14 mouse cellular contexts compared by ENCODE assay signal in genomic region chr13:105250767-105251166, GRCm38 (mm10). TPM values are rescaled to one million over a fixed set of nuclear protein-coding genes. Genes with fewer than 3 reads are reported as not detected.
DNase-seq lines count a peak whose midpoint lies in the region; ATAC-seq and TF ChIP-seq lines count a peak whose summit lies in the region.
"Had no signal": no experiment of that assay in that cellular context is flagged by ENCODE, and none has a peak within 500 bp of the region (broad histone marks: within the 10 kb centered on the region; RNA-seq: fewer than 3 reads in every experiment).

No protein-coding gene starts in this region.

- no peak for ATAC-seq in heart, embryonic 13.5 days (ENCODE audit: extremely low read depth, insufficient number of reproducible peaks, low FRiP score, low TSS enrichment)
- ATAC-seq in hindbrain, embryonic 11.5 days (ENCODE audit: low FRiP score): peak; percentile 59
- peak; percentile 28; the same call in 1 of the 2 replicates for ATAC-seq in midbrain, embryonic 14.5 days (ENCODE audit: low FRiP score, low TSS enrichment)
- ATAC-seq in cerebellum, adult (ENCODE audit: insufficient number of reproducible peaks, low FRiP score, low TSS enrichment): no peak

- H3K9ac ChIP-seq in heart, embryonic 13.5 days: no peak overlapping the region
- no peak overlapping the region for H3K9ac ChIP-seq in hindbrain, embryonic 11.5 days (ENCODE audit: low read depth, low read length)
- no peak overlapping the region for H3K9ac ChIP-seq in midbrain, embryonic 14.5 days (replicated peaks; ENCODE audit: low read length)

- no peaks in the 10 kb centered on the region for H3K9me3 ChIP-seq in heart, embryonic 13.5 days
- H3K9me3 ChIP-seq in hindbrain, embryonic 11.5 days (ENCODE audit: control insufficient read depth, low read length): no peaks in the 10 kb centered on the region
- H3K9me3 ChIP-seq in midbrain, embryonic 14.5 days (ENCODE audit: control insufficient read depth, low read length): no peaks in the 10 kb centered on the region
- H3K9me3 ChIP-seq: G1E had no signal

- H3K36me3 ChIP-seq in heart, embryonic 13.5 days: no peaks in the 10 kb centered on the region
- no peaks in the 10 kb centered on the region for H3K36me3 ChIP-seq in hindbrain, embryonic 11.5 days (ENCODE audit: control insufficient read depth, insufficient read depth, low read length)
- H3K36me3 ChIP-seq in midbrain, embryonic 14.5 days (ENCODE audit: control insufficient read depth, insufficient read depth, low read length): no peaks in the 10 kb centered on the region
- H3K36me3 ChIP-seq: G1E had no signal

- H3K4me2 ChIP-seq in heart, embryonic 13.5 days: peak overlapping the region; percentile 58
- no peak overlapping the region; the same call in 1 of the 2 replicates for H3K4me2 ChIP-seq in hindbrain, embryonic 11.5 days (replicated peaks; ENCODE audit: low read depth, low read length)
- H3K4me2 ChIP-seq in midbrain, embryonic 14.5 days (ENCODE audit: low read length): no peak overlapping the region

- H3K4me1 ChIP-seq in heart, embryonic 13.5 days: peaks cover 17% of the 10 kb centered on the region
- no peaks in the 10 kb centered on the region for H3K4me1 ChIP-seq in hindbrain, embryonic 11.5 days (replicated peaks; ENCODE audit: control insufficient read depth, insufficient read depth, low read length)
- H3K4me1 ChIP-seq in midbrain, embryonic 14.5 days (ENCODE audit: control insufficient read depth, insufficient read depth, low read length): peaks cover 6% of the 10 kb centered on the region; the same call in 1 of the 2 replicates

- no peak overlapping the region for H3K4me3 ChIP-seq in heart, embryonic 13.5 days
- H3K4me3 ChIP-seq in hindbrain, embryonic 11.5 days (ENCODE audit: low read depth, low read length): no peak overlapping the region
- H3K4me3 ChIP-seq in midbrain, embryonic 14.5 days (replicated peaks; ENCODE audit: low read depth, low read length): no peak overlapping the region

- DNase-seq in heart, adult 9 months (ENCODE audit: low spot score in 2 of 2): no peak
- DNase-seq in brain, embryonic 14.5 days (ENCODE audit: low read depth): peak; percentile 82
- peak; percentile 15 for DNase-seq in hindbrain, embryonic 11.5 days (ENCODE audit: low spot score)
- peak; percentile 47 for DNase-seq in midbrain, embryonic 14.5 days
- DNase-seq in cerebellum, adult 11 months: no peak
- no peak for DNase-seq in right cerebral cortex, adult 18-20 months
- DNase-seq: cerebellum, adult 8-10 months; gastrocnemius, postnatal 36 days; kidney, postnatal 36 days; lung, adult 18-20 months; right cerebral cortex, postnatal 25 days had no signal

- TF ChIP-seq CTCF in brain, embryonic 14.5 days (IDR thresholded peaks at IDR 0.05; ENCODE audit: borderline replicate concordance, extremely low read depth, insufficient read depth, insufficient read length): no peak

- no peak for TF ChIP-seq POLR2A in brain, embryonic 14.5 days (IDR thresholded peaks at IDR 0.05; ENCODE audit: borderline replicate concordance, extremely low read depth, insufficient read depth, insufficient read length, poor library complexity, severe bottlenecking)

- 38% methylated on average over 4 of the region's 4 CpGs for WGBS in heart, embryonic 13.5 days
- 52% methylated on average over 4 of the region's 4 CpGs for WGBS in hindbrain, embryonic 11.5 days
- WGBS in midbrain, embryonic 14.5 days: 22% methylated on average over 4 of the region's 4 CpGs

- no peak overlapping the region for H3K27ac ChIP-seq in heart, embryonic 13.5 days (replicated peaks)
- peak overlapping the region; percentile 78 for H3K27ac ChIP-seq in hindbrain, embryonic 11.5 days (ENCODE audit: low read depth, low read length)
- H3K27ac ChIP-seq in midbrain, embryonic 14.5 days (replicated peaks; ENCODE audit: low read depth, low read length): peak overlapping the region; percentile 73

- no peaks in the 10 kb centered on the region for H3K27me3 ChIP-seq in heart, embryonic 13.5 days (replicated peaks)
- H3K27me3 ChIP-seq in hindbrain, embryonic 11.5 days (ENCODE audit: control insufficient read depth, insufficient read depth, low read length): no peaks in the 10 kb centered on the region
- H3K27me3 ChIP-seq in midbrain, embryonic 14.5 days (ENCODE audit: control insufficient read depth, insufficient read depth, low read length): no peaks in the 10 kb centered on the region

RNA-seq across cellular contexts. Expression of gene Rnf180, which starts 43.8 kb away (rescaled TPM):
- 1.8 and 2.0 TPM in 2 replicates for polyA plus RNA-seq in heart, embryonic 13.5 days (2015; fragmentation: Nextera tagmentation; extraction: Ambion mirVana)
- polyA plus RNA-seq in brain, embryonic 14.5 days (2012; rRNA removed): 18.7 and 21.7 TPM in 2 replicates
- 10.1 and 11.3 TPM in 2 replicates for polyA plus RNA-seq in hindbrain, embryonic 11.5 days (2014; fragmentation: Nextera tagmentation; extraction: Ambion mirVana)
- 34.5 and 35.7 TPM in 2 replicates for polyA plus RNA-seq in midbrain, embryonic 14.5 days (2014; fragmentation: Nextera tagmentation; extraction: Ambion mirVana)
- polyA plus RNA-seq: G1E had no signal

Comparison
In these comparisons a context has a peak if more than half of its experiments do, and no peak if none do; other contexts are left out.
1. ATAC-seq: peak in hindbrain, embryonic 11.5 days (single experiment) and midbrain, embryonic 14.5 days (single experiment); none in heart, embryonic 13.5 days (single experiment) and cerebellum, adult (single experiment).
2. DNase-seq: peak in brain, embryonic 14.5 days (single experiment), hindbrain, embryonic 11.5 days (single experiment) and midbrain, embryonic 14.5 days (single experiment); none in heart, adult 9 months (0 of 2), cerebellum, adult 11 months (single experiment) and right cerebral cortex, adult 18-20 months (single experiment).